Mouse (Mus musculus) C2C12 (cell line): ENCODE measurements around the gene Eef1akmt1.
A peak's percentile ranks its signal among the peaks of the same experiment; 100 is the strongest.

Experiments used
- CEBPB ChIP-seq: IDR thresholded peaks from one replicate; pipeline ENCODE4 v1.6.1; 2011; ENCODE audit warnings: low read depth, mild to moderate bottlenecking, control low read depth, moderate library complexity
- CTCF ChIP-seq: IDR thresholded peaks from one replicate; pipeline ENCODE4 v1.5.1; 2011; ENCODE audit not compliant: control insufficient read depth, insufficient read depth, insufficient read length
- FOSL1 ChIP-seq: IDR thresholded peaks from one replicate; pipeline ENCODE4 v1.8.0; 2011; ENCODE audit warnings: mild to moderate bottlenecking, low read length; ENCODE audit not compliant: poor library complexity, insufficient read depth, severe bottlenecking
- MAX ChIP-seq: IDR thresholded peaks from one replicate; pipeline ENCODE4 v1.6.1; 2011; ENCODE audit warnings: mild to moderate bottlenecking, control low read depth
- MYOD1 ChIP-seq: IDR thresholded peaks from one replicate; pipeline ENCODE4 v1.6.1; 2011; ENCODE audit warnings: low read depth; ENCODE audit not compliant: control insufficient read depth, insufficient read length
- MYOG ChIP-seq: IDR thresholded peaks from one replicate; pipeline ENCODE4 v1.6.1; 2011; ENCODE audit not compliant: control insufficient read depth, insufficient read length; ENCODE audit errors: extremely low read depth
- USF1 ChIP-seq: IDR thresholded peaks from one replicate; pipeline ENCODE4 v1.6.1; 2011; ENCODE audit warnings: low read depth, mild to moderate bottlenecking, control low read depth, moderate library complexity

DNA sequence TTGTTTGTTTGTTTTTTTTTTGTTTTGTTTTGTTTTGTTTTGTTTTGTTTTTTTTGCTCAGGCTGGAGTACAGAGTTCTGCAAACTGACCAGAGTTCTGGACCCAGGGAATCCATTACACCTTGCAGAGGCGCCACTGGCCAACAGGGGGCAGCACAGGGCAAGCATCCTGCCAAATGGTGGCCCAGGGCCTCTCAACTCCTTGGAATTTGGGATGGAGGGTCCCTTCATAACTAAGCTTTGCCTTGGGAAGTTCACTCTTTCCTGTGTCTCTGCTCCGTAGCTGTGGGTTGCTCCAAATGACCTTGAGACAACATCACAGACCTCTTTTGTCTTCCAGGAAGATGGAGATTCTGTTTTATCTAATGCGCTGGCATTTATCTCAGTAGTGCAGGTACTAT is 38.2 kb downstream of the Eef1akmt1 start:
- TF ChIP-seq CTCF (peak; percentile 79), MAX (no peak), MYOD1 (no peak), MYOG (no peak), USF1 (no peak), FOSL1 (no peak), CEBPB (no peak)
